Mouse (Mus musculus): ENCODE data around the gene Sept5. TPM values are rescaled to one million over a fixed set of nuclear protein-coding genes. Genes with fewer than 3 reads are reported as not detected.

Sept5 gene
- not detected for polyA plus RNA-seq (2014; fragmentation: Illumina TruSeq; extraction: RNeasy Lipid Tissue Mini Kit (QIAGEN cat#74804); ENCODE audit: low read depth, low replicate concordance)

DNA sequence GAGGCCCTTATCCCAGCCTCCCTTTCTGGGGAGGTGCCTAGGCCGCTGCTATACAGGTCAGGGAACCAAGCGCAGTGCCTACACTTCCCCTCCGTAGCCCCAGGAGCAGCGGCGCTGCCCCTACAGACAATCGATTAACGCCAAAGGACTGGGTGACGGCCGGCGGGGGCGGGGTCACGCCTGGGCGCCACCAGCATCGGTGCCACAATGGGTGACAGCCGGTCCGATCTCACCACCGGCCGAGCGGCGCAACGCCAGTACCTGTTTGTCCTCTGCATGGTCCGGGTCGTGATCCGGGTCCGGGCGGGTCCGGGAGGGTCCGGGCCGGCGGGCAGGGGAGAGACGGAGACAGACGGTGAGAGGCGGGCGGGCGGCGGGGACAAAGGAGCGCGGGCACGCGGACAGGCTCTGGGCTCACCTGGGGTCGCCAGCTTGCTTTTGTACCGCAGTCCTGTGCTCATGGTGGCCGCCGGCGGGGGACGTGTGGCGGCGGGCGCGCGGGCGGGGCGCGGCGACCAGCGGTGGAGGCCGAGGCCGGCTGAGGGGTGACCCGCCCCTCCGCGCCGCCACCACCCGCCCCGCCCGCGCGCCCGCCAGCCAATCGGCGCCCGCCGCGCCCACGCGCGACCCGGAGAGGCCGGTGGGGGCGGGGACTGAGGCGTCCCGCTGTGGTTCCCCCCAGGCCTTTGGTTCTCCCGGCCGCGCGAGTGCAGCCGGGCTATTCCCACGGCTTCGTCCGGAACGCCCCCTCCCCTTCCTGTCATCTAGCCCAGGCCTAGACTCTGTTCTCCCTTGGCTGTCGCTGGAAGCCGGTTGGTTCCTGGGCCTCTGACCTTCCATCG, at the start of gene Sept5:
TSS of gene Sept5 (minus strand) at position 565 of the 842 bp plus-strand sequence.

DNA sequence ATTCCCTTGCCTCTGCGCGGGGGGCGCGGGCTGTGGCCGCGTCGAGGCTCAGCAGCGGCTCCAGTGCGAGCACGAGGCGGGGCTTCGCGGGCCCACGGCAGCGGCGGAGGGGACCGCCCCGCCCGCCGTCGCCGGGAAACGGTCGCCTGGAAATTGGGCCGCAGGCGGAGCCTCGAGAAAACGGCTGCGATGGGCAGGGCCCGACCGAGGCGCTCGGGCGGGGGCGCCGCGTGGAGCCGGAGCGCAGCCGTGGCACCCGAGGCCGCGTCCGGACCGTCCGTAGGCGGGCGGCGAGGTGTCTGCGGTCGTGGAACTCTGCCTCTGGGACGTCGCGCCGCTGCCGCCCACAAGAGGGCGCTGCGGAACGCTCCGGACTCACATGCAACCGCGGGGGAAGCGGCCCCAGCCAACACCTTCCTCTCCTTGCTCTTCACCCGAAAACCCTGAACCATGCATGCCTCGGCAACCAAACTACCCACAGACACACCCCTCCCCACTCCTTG, 3.3 kb downstream of the Sept5 start, which contains the start of gene Gm49601:
TSS of gene Gm49601 (minus strand) at position 52 of the 503 bp plus-strand sequence.

DNA sequence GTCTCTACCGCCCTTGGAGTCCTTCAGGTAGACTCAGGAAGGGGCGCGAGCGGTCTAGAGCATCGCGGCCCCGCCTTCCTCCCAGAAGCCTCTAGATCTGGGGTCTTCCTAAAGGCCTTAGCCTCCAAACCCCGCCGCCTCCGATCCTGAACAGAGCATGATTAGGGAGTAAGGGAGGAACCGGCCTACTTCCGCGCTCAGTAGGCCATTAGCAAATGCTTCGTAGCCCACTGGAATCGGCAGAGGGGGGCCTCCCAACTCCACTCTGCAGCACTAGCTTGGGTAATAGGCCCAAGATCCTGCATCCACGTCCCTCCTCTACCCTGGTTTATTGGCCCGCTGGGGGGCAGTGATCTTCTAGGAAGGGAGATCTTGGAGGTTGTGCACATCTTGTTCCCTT, 7.7 kb downstream of the Sept5 start, which contains the start of gene Gp1bb:
TSS of gene Gp1bb (minus strand) at position 385 of the 400 bp plus-strand sequence.

DNA sequence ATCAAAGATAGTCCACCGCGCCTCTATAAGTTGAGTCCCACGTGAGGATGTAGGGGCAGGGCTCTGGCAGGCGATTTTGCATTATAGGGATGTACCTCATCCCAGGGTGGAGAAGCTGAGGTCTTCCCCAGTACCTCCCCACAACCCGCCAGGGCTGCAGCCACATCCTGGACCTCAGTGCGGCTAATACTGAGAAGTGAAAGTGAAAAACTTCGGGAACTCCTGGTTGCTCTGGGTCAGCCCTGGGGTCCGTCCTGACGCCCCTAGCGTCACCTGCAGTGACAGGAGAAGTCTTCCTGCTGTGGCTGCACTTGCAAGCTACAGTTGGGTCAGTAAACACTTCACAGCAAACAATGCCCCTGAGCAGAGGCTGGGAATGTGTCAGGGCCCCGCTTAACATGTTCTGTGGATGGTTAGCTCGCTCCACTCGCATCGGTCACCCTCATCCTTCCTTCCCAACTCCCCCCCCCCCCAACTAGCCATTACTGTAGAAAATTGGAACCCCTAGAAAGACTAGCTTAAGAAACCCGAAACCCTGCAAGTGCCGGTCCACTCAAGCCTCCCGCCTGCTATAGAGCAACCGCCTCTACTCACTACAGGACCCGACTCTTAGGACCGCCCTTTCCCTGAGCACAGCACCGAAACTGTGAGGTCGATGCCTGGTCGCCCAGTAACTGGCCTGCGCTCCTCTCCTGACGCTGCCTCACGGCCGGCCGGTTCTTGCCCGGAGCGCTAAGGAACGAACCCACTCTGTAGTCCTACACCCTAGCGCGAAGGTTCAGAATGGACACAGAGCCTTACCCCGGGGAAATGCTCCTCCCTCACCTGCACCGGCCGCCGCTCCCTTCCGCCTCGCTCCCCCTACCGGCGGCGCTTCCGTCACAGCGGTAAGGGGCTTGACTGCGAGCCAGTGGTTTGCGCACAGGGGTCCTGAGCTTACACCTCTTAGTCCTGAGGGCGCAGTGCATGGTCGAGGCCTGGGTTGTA, 39.7 kb downstream of the Sept5 start, which contains the start of gene Tbx1:
TSS of gene Tbx1 (minus strand) at position 868 of the 987 bp plus-strand sequence.

Other genes starting within 250 kb of the Sept5 start
- gene Txnrd2, start 203.6 kb downstream of the Sept5 start, polyA plus RNA-seq (2014; fragmentation: Illumina TruSeq; extraction: RNeasy Lipid Tissue Mini Kit (QIAGEN cat#74804); ENCODE audit: low read depth, low replicate concordance) = 6.9 TPM
- 108 TPM for gene Comt, start 203.1 kb downstream of the Sept5 start, polyA plus RNA-seq (2014; fragmentation: Illumina TruSeq; extraction: RNeasy Lipid Tissue Mini Kit (QIAGEN cat#74804); ENCODE audit: low read depth, low replicate concordance)
- 0.40 TPM for gene Gnb1l, start 131.2 kb downstream of the Sept5 start, polyA plus RNA-seq (2014; fragmentation: Illumina TruSeq; extraction: RNeasy Lipid Tissue Mini Kit (QIAGEN cat#74804); ENCODE audit: low read depth, low replicate concordance)
- gene Rtl10, start 131.1 kb downstream of the Sept5 start, polyA plus RNA-seq (2014; fragmentation: Illumina TruSeq; extraction: RNeasy Lipid Tissue Mini Kit (QIAGEN cat#74804); ENCODE audit: low read depth, low replicate concordance) = not detected
- not detected for gene Tbx1, start 39.3 kb downstream of the Sept5 start, polyA plus RNA-seq (2014; fragmentation: Illumina TruSeq; extraction: RNeasy Lipid Tissue Mini Kit (QIAGEN cat#74804); ENCODE audit: low read depth, low replicate concordance)
- gene Gp1bb, start 7.6 kb downstream of the Sept5 start, polyA plus RNA-seq (2014; fragmentation: Illumina TruSeq; extraction: RNeasy Lipid Tissue Mini Kit (QIAGEN cat#74804); ENCODE audit: low read depth, low replicate concordance) = not detected
- gene Gm49601, start 3.5 kb downstream of the Sept5 start, polyA plus RNA-seq (2014; fragmentation: Illumina TruSeq; extraction: RNeasy Lipid Tissue Mini Kit (QIAGEN cat#74804); ENCODE audit: low read depth, low replicate concordance) = not detected
- gene Cldn5, start 146.9 kb upstream of the Sept5 start, polyA plus RNA-seq (2014; fragmentation: Illumina TruSeq; extraction: RNeasy Lipid Tissue Mini Kit (QIAGEN cat#74804); ENCODE audit: low read depth, low replicate concordance) = 0.37 TPM
- gene Ufd1, start 181.8 kb upstream of the Sept5 start, polyA plus RNA-seq (2014; fragmentation: Illumina TruSeq; extraction: RNeasy Lipid Tissue Mini Kit (QIAGEN cat#74804); ENCODE audit: low read depth, low replicate concordance) = 41.2 TPM
- gene Cdc45, start 182.0 kb upstream of the Sept5 start, polyA plus RNA-seq (2014; fragmentation: Illumina TruSeq; extraction: RNeasy Lipid Tissue Mini Kit (QIAGEN cat#74804); ENCODE audit: low read depth, low replicate concordance) = 0.34 TPM
- 8.0 TPM for gene 2510002D24Rik, start 206.6 kb upstream of the Sept5 start, polyA plus RNA-seq (2014; fragmentation: Illumina TruSeq; extraction: RNeasy Lipid Tissue Mini Kit (QIAGEN cat#74804); ENCODE audit: low read depth, low replicate concordance)
- gene Gm28539, start 206.6 kb upstream of the Sept5 start, polyA plus RNA-seq (2014; fragmentation: Illumina TruSeq; extraction: RNeasy Lipid Tissue Mini Kit (QIAGEN cat#74804); ENCODE audit: low read depth, low replicate concordance) = not detected
- 46.3 TPM for gene Mrpl40, start 246.9 kb upstream of the Sept5 start, polyA plus RNA-seq (2014; fragmentation: Illumina TruSeq; extraction: RNeasy Lipid Tissue Mini Kit (QIAGEN cat#74804); ENCODE audit: low read depth, low replicate concordance)
- gene Hira, start 247.1 kb upstream of the Sept5 start, polyA plus RNA-seq (2014; fragmentation: Illumina TruSeq; extraction: RNeasy Lipid Tissue Mini Kit (QIAGEN cat#74804); ENCODE audit: low read depth, low replicate concordance) = 5.7 TPM

Measured in liver, adult 10 weeks (tissue).